Mouse (Mus musculus) macrophage (primary cell): ENCODE measurements around the gene Lca5l. TPM values are rescaled to one million over a fixed set of nuclear protein-coding genes. Genes with fewer than 3 reads are reported as not detected.

ENCODE experiments used
- H3K27ac ChIP-seq: fragments of 350-480 bp; formaldehyde crosslinking; 2 replicates; pipeline ENCODE4 v1.9.0; 2021
- H3K36me3 ChIP-seq: fragments of 350-480 bp; formaldehyde crosslinking; 2 replicates; pipeline ENCODE4 v1.9.0; 2021; ENCODE audit errors: inconsistent target
- H3K4me3 ChIP-seq: fragments of 350-480 bp; formaldehyde crosslinking; 2 replicates; pipeline ENCODE4 v1.9.0; 2021; ENCODE audit errors: inconsistent target
- H3K79me2 ChIP-seq: fragments of 350-480 bp; formaldehyde crosslinking; 2 replicates; pipeline ENCODE4 v1.9.0; 2021; ENCODE audit errors: inconsistent target
- WGBS: methylation state at CpG from one replicate; pipeline ENCODE4 v1.1.7; 2026; ENCODE audit warnings: inconsistent platforms; ENCODE audit not compliant: missing documents; 5-methylcytosine and 5-hydroxymethylcytosine counted together
- polyA plus RNA-seq: library from polyadenylated mRNA; stranded (reverse); fragments of 250-400 nt; gene quantifications from 3 replicates; pipeline ENCODE4 v1.2.4, GENCODE M21; 2018; ENCODE audit warnings: inconsistent platforms
- total RNA-seq, 78 experiments: library from RNA; depleted of rRNA; stranded (reverse); fragments of 250-400 nt; gene quantifications; 1 replicate in 9 of 78; 2 replicates in 24 of 78; 3 replicates in 43 of 78; 4 replicates in 2 of 78; pipeline ENCODE4 v1.2.4; 2018; ENCODE audit warnings: inconsistent platforms in 56 of 78

Gene Lca5l
- total RNA-seq (2018; cell fraction: chromatin; rRNA removed) = 1 to 10 TPM in 2 of 26 experiments, under 1 TPM in 13, not detected in 11; 0.30 to 1.1 (median 0.59) TPM
- under 1 TPM in 5 of 26 experiments, not detected in 21; 0.03 to 0.09 (median 0.06) TPM for total RNA-seq (2018; cell fraction: cytosol; rRNA removed)
- total RNA-seq (2018; cell fraction: nucleus; rRNA removed) = 1 to 10 TPM in 1 of 26 experiments, under 1 TPM in 7, not detected in 18; 0.25 to 1.4 (median 0.45) TPM
- not detected in 3 replicates for polyA plus RNA-seq

DNA sequence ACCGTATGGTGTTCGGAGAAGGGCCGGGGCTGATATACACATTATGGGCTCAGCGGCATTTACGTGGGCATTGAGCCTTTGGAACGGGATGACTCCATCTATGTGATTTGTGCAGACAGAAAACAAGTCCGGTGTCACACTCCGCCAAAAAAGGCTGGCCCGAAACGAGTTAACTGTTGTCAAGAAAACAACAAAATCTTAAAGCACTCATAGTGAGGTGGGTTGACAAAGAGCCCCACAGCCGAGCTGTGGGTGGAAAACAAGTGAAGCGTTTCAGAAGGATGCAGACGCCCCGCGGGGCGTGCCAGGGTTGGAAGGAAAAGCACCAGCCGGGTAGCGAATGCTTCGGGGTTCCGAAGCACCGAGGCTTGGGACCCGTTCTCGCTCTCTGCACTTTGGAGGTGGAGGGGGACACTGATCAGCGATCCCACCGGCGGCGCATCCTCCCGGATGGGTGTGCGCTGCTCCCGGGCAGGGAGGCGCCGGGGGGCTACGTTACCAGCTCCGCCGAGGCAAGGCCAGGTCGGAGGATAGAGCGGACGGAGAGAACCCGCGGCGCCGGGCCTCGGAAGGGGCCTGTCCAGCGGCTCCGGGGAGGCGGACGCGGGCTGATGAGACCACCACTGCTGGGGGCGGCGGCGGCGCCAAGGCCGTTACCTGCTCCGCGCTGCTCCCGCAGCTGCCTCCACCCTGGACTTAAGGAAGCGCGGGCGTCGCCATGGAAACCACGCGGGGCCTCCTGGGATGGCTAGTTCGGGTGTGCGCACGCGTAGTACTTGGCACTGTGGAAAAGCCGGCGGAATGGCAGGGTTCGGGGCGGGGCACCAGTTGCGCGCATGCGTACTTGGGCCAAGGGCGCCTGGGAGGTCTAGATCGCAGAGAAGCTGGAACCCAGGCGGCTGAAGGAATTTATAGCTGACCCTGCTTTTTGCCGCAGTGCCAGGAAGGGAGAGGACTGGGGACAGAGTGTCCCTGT lies at the start of gene Lca5l:
Lca5l (minus strand) TSS at position 741 of the 976 bp plus-strand sequence.
- Histone ChIP-seq H3K79me2 (no peaks in the 10 kb centered on the region), H3K4me3 (peak within 1 kb of the TSS; percentile 48), H3K36me3 (no peaks in the 10 kb centered on the region), H3K27ac (no peak within 1 kb of the TSS)
- WGBS = 2% methylated on average over 75 of the region's 77 CpGs

DNA sequence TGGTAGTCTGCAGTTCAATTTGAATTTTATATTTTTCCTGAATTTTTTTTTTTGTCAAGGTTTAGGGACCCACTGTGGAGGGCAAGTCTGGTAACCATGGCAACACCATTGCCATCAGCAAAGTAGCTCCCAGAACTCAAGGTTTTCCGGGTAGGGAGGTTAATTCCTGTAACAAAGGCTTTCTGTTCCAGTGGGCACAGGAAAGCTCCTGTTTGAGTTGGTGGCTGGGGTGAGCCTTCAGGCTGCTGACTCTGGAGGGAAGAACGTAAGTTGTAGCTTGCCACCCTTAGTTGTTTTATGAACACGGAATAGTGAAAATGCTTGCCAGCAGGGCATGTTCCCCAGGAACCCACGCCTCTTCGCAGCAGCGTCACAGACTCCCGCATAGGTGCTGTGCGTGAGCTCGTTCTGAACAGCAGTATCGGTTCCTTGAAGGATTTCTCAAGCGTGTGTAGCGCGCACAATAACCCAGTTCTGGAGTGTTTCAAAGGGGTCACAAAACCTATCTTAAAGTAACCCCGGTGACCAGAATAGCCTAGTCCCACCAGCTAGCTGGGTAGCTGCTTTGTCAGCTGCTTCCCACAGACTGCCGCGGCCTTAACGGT lies 43.4 kb upstream of the Lca5l start, which contains the start of gene B3galt5:
B3galt5 (plus strand) TSS at position 436 of the 605 bp plus-strand sequence.
- 81% methylated on average over 17 of the region's 17 CpGs for WGBS
- no peak within 1 kb of the TSS for H3K4me3 ChIP-seq

DNA sequence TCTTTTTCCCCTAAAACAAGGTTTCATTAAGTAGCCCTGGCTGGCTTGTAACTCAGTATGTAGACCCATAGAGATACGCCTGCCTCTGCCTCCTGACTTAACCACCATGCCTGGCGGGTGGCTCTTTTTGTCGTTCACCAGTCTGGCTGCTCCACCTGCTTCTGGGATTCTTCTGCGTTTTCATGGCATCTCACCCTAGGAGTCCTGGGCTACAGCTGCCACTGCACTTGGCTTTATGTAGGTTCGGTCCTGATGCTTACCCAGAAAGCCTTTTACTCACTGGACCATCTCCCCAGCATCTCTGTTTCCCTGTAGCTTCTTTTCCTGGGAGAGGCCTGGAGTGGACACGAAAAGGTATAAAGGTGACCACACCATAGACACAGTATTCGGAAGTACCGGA lies 41.9 kb upstream of the Lca5l start:
- Histone ChIP-seq H3K27ac (no peak overlapping the region), H3K36me3 (no peaks in the 10 kb centered on the region), H3K79me2 (no peaks in the 10 kb centered on the region), H3K4me3 (no peak overlapping the region)
- 94% methylated on average over 8 of the region's 8 CpGs for WGBS

More for the DNA sequence above, 43.4 kb upstream of the Lca5l start, which contains the start of gene B3galt5:
- no peaks in the 10 kb centered on the region for H3K36me3 ChIP-seq
- no peaks in the 10 kb centered on the region for H3K79me2 ChIP-seq
- H3K27ac ChIP-seq = no peak within 1 kb of the TSS

DNA sequence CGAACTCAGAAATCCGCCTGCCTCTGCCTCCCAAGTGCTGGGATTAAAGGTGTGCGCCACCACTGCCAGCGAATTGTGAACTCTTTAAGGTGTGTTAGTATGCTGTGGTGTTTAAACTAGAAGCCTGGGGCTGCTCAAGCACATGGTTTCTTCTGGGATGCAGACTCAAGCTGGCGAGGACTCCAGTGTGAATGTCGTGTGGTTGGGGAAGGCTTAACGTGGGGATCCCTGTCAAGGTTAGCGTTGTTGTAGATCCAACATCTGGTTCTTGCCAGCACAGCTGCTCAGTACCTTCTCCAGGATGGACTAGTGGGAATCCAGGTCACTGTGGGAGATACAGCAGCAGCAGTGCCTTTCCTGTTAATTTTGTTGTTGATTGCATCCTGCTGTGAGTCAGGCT lies 39.9 kb upstream of the Lca5l start:
- H3K27ac ChIP-seq = no peak overlapping the region
- no peak overlapping the region for H3K4me3 ChIP-seq
- no peaks in the 10 kb centered on the region for H3K36me3 ChIP-seq
- H3K79me2 ChIP-seq = no peaks in the 10 kb centered on the region
- 89% methylated on average over 6 of the region's 8 CpGs for WGBS

DNA sequence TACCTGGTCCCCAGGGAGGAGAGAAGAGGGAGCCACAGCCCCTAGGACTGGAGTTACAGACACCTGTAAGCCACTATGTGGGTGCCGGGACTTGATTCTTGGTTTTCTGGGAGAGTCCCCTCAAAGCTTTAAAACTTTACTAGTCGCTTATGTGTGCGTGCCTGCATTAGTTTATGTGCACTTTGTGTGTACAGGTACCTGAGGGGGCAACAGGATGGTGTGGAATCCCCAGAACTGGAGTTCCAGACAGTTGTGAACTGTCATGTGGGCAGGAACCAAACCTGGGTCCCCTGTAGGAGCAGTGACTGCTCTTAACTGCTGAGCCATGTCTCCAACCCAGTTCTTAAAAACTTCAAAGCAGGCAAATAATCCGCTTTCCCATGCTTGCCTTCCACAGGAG lies 39.2 kb upstream of the Lca5l start:
- 97% methylated on average over 4 of the region's 4 CpGs for WGBS
- H3K27ac ChIP-seq = no peak overlapping the region
- H3K4me3 ChIP-seq = no peak overlapping the region
- no peaks in the 10 kb centered on the region for H3K36me3 ChIP-seq
- no peaks in the 10 kb centered on the region for H3K79me2 ChIP-seq

DNA sequence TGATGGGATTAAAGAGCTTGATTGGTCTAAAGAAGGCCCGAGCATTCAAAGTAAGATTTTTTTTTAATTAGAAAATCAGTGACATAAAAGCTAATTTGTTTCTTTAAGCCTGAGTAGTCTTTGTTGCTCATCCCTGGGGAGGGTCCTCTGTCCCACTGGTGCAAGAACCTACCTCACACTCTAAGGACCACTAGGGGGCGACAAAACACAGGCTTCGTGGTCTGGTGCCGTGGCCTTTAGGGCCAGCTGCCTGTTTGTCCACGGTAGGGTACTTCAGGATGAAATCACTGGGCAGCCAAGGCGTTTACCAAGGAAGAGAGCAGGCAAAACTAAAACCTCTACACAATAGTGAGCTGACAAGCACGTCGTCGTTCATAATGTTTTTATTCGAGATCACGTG lies 38.3 kb upstream of the Lca5l start:
- no peaks in the 10 kb centered on the region for H3K79me2 ChIP-seq
- 28% methylated on average over 10 of the region's 11 CpGs for WGBS
- H3K27ac ChIP-seq = no peak overlapping the region
- H3K4me3 ChIP-seq = no peak overlapping the region
- no peaks in the 10 kb centered on the region for H3K36me3 ChIP-seq

DNA sequence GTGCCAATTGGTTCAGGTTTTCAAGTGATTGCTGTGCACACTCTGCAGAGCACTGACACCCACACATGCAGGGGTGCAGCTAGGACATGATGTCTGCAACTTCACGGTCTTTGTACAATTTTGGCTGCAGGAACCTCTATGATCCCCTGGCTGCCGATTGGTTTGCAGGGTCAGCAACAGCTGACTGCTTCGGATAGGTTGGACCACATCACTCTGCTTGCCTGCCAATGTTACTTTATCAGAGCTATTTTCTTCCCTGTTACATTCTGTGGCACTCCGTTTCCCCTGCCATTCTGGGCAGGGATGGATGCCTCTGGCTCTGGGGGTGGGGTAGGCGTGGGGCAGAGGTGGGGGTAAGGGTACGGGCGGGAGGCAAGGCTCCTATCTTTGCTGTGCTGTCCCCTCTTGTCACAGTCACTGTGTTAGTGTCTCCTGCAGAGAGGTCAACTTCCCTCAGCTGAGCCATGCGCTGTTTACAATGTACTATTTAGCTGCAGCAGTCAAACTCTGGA lies 37.0 kb upstream of the Lca5l start:
- 82% methylated on average over 8 of the region's 8 CpGs for WGBS
- Histone ChIP-seq H3K36me3 (no peaks in the 10 kb centered on the region), H3K4me3 (no peak overlapping the region)

DNA sequence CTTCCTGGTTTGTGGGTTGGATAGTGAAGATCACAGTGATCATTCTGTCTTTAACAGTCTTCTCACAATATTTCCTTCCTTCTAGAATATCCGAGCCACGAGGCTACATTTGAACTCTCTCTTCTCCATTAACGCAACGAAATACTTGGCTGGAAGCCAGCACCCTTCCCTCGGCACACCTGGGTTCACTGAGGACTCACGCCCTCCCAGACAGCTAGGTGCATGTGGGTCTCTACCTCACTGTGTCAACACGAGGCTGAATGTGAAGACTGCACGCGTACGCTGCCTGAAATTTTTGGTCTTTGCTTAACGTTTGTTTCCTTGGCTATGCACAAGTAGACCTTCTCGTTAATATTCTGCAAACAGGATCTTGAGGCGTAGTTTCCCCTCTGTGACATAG lies 36.4 kb upstream of the Lca5l start:
- H3K4me3 ChIP-seq = no peak overlapping the region
- 51% methylated on average over 13 of the region's 13 CpGs for WGBS
- no peaks in the 10 kb centered on the region for H3K79me2 ChIP-seq
- no peak overlapping the region for H3K27ac ChIP-seq
- H3K36me3 ChIP-seq = no peaks in the 10 kb centered on the region

More for the DNA sequence above, 37.0 kb upstream of the Lca5l start:
- H3K27ac ChIP-seq = no peak overlapping the region
- no peaks in the 10 kb centered on the region for H3K79me2 ChIP-seq

DNA sequence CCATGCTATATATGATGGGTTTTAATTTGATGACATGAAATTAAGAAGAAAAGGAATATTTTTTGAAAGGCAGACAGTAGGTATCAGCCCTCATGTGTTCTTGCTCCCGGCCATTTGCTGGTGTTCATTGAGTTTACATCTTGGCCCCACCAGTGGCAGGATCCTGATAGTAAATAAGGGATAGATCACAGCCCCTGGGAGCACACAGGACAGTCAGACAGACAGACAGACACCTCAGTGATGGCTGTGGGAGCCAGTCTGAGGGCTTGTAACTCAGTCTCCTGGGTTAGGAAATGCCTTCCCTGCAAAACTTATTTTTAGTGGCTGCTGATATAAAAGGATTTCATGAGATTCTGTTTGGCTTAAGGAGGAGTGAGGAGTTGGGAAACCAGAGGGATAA lies 30.4 kb upstream of the Lca5l start:
- no peak overlapping the region for H3K4me3 ChIP-seq
- H3K27ac ChIP-seq = no peak overlapping the region
- no peaks in the 10 kb centered on the region for H3K79me2 ChIP-seq
- 100% methylated on average over 1 of the region's 1 CpGs for WGBS
- no peaks in the 10 kb centered on the region for H3K36me3 ChIP-seq

DNA sequence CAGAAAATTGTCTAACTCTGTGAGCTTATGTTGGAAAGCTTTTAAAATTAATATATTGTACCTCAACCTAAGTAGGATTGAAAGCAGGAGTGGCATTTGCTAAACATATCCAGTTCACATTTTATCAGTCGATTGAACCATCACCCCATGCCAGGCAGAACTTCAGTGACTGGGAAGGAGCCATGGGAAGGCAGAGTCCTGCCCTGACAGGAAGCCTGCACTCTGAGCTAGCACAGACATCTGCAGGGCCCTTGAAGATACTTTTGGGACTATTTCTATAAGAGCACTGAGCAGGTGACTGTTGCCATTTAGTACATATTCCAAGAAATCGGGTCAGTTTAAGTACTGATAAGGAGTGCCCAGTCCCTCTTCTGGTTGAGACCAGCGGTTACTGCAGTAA lies 29.9 kb upstream of the Lca5l start:
- Histone ChIP-seq H3K4me3 (no peak overlapping the region), H3K36me3 (no peaks in the 10 kb centered on the region), H3K79me2 (no peaks in the 10 kb centered on the region), H3K27ac (no peak overlapping the region)
- 79% methylated on average over 3 of the region's 3 CpGs for WGBS

DNA sequence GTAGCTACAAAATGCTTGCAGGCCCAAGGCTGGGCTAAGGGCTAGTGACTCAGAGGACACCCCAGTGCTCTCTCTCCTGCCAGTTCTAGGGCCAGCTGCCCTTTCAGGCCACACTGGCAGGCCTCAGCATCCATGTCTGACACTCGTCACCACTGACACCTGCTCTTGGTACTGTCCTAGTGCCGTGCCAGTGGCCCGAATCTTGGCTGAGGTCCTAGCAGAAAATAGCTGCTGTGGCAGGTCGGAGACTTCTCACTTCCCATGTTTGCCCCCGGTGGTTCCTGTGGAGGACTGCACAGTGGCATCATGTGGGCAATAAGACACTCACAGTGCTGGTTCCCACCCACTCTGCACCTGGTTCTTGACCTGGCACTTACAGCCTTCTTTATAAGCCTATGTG lies 29.4 kb upstream of the Lca5l start:
- Histone ChIP-seq H3K36me3 (no peaks in the 10 kb centered on the region), H3K4me3 (no peak overlapping the region), H3K27ac (no peak overlapping the region), H3K79me2 (no peaks in the 10 kb centered on the region)
- WGBS = 26% methylated on average over 5 of the region's 5 CpGs

DNA sequence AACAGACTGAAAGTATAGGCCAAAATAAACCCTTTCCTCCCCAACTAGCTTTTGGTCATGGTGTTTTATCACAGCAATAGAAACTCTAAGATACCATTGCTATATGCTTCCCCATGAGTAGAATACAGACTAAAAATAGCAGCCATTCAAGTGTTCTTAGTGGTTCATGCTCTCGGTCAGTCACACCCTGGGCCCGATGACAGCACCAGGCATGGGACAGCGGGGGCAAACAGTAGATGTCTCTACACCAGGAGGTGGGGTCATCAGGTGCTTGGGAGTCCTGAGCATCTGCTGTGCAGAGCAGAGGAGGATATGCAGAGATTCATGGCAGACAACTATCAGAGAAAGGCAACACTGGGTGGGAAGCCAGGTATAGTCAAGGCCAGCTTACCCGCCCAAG lies 21.0 kb upstream of the Lca5l start:
- WGBS = 90% methylated on average over 4 of the region's 4 CpGs
- H3K27ac ChIP-seq = no peak overlapping the region
- no peaks in the 10 kb centered on the region for H3K36me3 ChIP-seq
- no peak overlapping the region for H3K4me3 ChIP-seq
- H3K79me2 ChIP-seq = no peaks in the 10 kb centered on the region

DNA sequence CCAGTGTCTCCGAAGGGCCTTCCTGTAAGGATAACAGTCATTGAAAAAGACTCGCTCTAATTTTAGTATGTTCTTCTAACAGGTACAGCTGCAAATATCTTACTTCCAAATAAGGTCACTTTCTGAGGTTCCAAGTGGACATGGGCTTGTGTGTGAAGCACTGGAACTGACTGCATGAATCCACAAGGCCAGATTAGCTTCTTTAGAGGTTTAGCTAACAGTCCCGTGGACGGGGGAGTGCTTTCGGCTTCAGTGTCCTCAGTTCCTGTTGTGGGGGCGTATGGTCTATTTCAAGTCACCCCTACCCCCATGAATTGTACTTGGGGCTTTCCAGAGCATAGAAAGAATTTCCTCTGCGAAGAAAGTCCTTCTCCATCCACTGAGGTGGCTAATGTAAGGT lies 18.8 kb upstream of the Lca5l start:
- H3K4me3 ChIP-seq = no peak overlapping the region
- H3K27ac ChIP-seq = no peak overlapping the region
- H3K36me3 ChIP-seq = no peaks in the 10 kb centered on the region
- H3K79me2 ChIP-seq = no peaks in the 10 kb centered on the region
- 73% methylated on average over 7 of the region's 7 CpGs for WGBS

DNA sequence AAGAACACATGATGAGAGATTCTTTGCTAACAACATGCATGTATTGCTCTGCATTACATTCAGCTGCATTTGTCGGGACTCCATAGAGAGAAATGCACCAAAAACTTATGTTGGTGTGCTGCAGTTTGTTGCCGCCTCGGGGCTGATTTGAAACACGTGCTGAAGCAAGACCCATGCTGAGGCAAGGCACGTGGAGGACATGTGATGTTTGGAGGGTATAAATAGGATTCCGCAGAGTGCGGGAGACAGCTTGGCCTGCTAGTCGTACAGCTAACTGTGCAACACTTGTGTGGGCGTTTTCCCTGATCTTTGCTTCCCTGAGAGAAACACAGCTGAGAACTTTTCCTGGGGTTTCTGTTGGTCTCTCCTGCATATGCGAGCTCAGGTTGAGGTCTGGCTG lies 17.7 kb upstream of the Lca5l start:
- no peaks in the 10 kb centered on the region for H3K79me2 ChIP-seq
- WGBS = 94% methylated on average over 10 of the region's 10 CpGs
- H3K4me3 ChIP-seq = no peak overlapping the region
- H3K36me3 ChIP-seq = no peaks in the 10 kb centered on the region
- no peak overlapping the region for H3K27ac ChIP-seq
